Mouse (Mus musculus): ENCODE results near the gene Olfr414. TPM values are rescaled to one million over a fixed set of nuclear protein-coding genes. Genes with fewer than 3 reads are reported as not detected.

Olfr414 gene
- not detected in 2 replicates for polyA plus RNA-seq (2015; fragmentation: Nextera tagmentation; extraction: Ambion mirVana)

DNA sequence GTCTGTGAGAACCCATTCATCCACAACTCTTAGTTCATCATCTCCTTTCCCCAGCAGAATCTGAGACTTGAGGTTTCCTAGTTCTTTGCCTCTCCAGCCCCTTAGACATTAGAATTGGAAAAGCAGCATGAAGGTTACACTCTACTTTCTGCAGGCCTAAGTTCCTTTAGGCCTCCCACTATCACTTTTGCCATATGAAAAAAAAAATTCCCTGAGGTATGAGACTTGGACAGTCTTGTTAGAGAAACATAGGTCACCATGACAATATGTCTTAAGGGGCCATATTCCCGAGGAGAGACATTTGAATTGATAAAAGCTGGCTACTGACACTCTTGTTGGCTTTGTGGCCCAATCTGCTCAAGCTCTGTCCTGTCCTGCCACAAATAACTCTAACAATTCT is at the start of gene Olfr414:
Gene Olfr414, plus strand, starts transcription at position 301 of the 400 bp plus-strand sequence.
- Histone ChIP-seq H3K27ac (ENCODE audit: low read length) (no peak within 1 kb of the TSS), H3K4me3 (ENCODE audit: low read length) (no peak within 1 kb of the TSS), H3K4me1 (replicated peaks; ENCODE audit: control insufficient read depth, insufficient read depth, low read length) (no peaks in the 10 kb centered on the region), H3K9me3 (ENCODE audit: control insufficient read depth, low read length) (no peaks in the 10 kb centered on the region), H3K36me3 (ENCODE audit: control insufficient read depth, insufficient read depth, low read length) (no peaks in the 10 kb centered on the region), H3K9ac (ENCODE audit: low read length) (no peak within 1 kb of the TSS), H3K4me2 (ENCODE audit: low read depth, low read length) (no peak within 1 kb of the TSS), H3K27me3 (ENCODE audit: control insufficient read depth, insufficient read depth, low read depth, low read length) (no peaks in the 10 kb centered on the region)
- 48% methylated on average over 1 of the region's 1 CpGs for WGBS
- ATAC-seq (ENCODE audit: low read depth): no peak

DNA sequence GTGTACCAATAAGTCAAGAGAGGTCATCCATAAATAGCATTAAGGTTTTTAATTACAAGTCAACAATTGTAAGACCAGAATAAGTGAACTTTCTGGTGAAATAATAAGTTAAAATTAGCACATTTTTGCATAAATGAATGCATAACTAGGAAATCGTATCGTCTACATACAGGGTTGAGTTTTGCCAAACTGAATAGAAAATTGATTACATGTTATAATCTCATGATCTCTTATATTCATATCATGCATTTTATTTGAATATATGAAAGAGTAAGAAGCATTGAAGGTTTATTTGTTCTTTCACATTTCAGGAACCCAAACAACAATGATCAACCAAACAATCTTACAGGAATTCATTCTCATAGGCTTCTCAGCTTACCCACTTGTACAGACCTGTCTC is 33.1 kb upstream of the Olfr414 start, which contains the start of gene Olfr248:
Gene Olfr248, plus strand, starts transcription at position 301 of the 400 bp plus-strand sequence.
- H3K36me3 ChIP-seq (ENCODE audit: control insufficient read depth, insufficient read depth, low read length): no peaks in the 10 kb centered on the region
- no peak within 1 kb of the TSS for H3K4me2 ChIP-seq (ENCODE audit: low read depth, low read length)
- H3K9ac ChIP-seq (ENCODE audit: low read length): no peak within 1 kb of the TSS
- 95% methylated on average over 2 of the region's 2 CpGs for WGBS
- H3K27ac ChIP-seq (ENCODE audit: low read length): no peak within 1 kb of the TSS
- H3K4me1 ChIP-seq (replicated peaks; ENCODE audit: control insufficient read depth, insufficient read depth, low read length): no peaks in the 10 kb centered on the region
- ATAC-seq (ENCODE audit: low read depth): no peak
- no peaks in the 10 kb centered on the region for H3K9me3 ChIP-seq (ENCODE audit: control insufficient read depth, low read length)
- no peak within 1 kb of the TSS for H3K4me3 ChIP-seq (ENCODE audit: low read length)
- no peaks in the 10 kb centered on the region for H3K27me3 ChIP-seq (ENCODE audit: control insufficient read depth, insufficient read depth, low read depth, low read length)

DNA sequence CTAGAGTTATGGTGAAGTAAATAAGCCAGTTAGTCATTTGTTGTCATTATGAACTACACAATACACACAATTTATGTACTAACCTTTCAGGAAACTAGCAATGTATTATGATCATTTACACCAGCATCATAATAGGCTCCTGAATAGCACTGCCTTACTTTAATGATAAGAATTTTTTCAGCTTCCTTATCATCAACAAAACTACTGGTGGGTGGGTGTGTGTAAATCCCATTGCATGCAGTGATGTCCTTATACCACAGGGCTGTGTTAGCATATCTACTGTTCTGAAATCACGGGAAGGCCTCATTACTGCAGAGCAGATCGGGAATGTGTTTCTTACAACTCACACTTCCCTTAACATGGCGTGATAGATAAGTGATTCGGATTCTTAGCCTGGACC is 905 bp upstream of the Olfr414 start:
- no peak for ATAC-seq (ENCODE audit: low read depth)
- Histone ChIP-seq H3K9ac (ENCODE audit: low read length) (no peak overlapping the region), H3K36me3 (ENCODE audit: control insufficient read depth, insufficient read depth, low read length) (no peaks in the 10 kb centered on the region), H3K9me3 (ENCODE audit: control insufficient read depth, low read length) (no peaks in the 10 kb centered on the region), H3K27me3 (ENCODE audit: control insufficient read depth, insufficient read depth, low read depth, low read length) (no peaks in the 10 kb centered on the region), H3K4me1 (replicated peaks; ENCODE audit: control insufficient read depth, insufficient read depth, low read length) (no peaks in the 10 kb centered on the region), H3K4me3 (ENCODE audit: low read length) (no peak overlapping the region), H3K27ac (ENCODE audit: low read length) (no peak overlapping the region), H3K4me2 (ENCODE audit: low read depth, low read length) (no peak overlapping the region)
- 60% methylated on average over 4 of the region's 4 CpGs for WGBS

DNA sequence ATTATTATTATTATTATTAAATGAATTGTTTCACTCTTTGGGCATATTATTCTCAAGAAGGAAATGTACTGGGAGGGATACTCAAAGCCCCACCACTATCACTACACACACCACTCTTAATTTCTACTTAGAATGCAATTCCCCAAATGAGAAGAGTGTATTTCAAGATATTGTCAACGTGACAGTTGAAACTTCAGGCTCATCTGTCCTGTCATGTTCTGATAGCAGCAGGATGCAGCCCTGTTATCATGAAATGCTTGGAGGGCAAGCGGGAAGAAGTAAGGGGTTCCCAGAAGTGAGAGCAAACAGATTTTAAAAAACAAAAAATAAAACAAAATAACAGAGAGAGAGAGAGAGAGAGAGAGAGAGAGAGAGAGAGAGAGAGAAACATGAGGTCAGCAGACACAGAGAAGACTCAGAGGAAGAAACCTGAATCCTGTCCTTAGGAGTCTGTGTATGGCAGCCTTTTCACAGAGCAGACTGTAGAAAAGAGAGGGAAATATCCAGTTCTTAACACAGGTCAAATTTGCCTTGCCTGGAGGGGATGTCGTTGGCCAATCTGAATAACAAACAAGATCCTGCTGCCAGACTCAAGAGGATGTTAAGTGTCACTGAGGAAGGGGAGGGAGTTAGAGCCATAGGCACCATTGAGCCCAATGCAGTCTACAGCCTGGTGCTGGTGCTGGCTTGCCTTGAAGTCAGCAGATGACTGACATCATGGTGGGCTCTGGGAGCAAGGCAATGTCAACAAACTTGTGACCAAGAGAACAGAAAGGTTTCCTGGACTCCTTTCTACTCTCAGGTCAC is 2.5 kb downstream of the Olfr414 start:
- Histone ChIP-seq H3K9me3 (ENCODE audit: control insufficient read depth, low read length) (no peaks in the 10 kb centered on the region), H3K4me2 (ENCODE audit: low read depth, low read length) (no peak overlapping the region), H3K27me3 (ENCODE audit: control insufficient read depth, insufficient read depth, low read depth, low read length) (no peaks in the 10 kb centered on the region), H3K4me1 (replicated peaks; ENCODE audit: control insufficient read depth, insufficient read depth, low read length) (no peaks in the 10 kb centered on the region), H3K4me3 (ENCODE audit: low read length) (no peak overlapping the region), H3K9ac (ENCODE audit: low read length) (no peak overlapping the region), H3K36me3 (ENCODE audit: control insufficient read depth, insufficient read depth, low read length) (no peaks in the 10 kb centered on the region), H3K27ac (ENCODE audit: low read length) (no peak overlapping the region)
- no peak for ATAC-seq (ENCODE audit: low read depth)
- 38% methylated on average over 3 of the region's 3 CpGs for WGBS

DNA sequence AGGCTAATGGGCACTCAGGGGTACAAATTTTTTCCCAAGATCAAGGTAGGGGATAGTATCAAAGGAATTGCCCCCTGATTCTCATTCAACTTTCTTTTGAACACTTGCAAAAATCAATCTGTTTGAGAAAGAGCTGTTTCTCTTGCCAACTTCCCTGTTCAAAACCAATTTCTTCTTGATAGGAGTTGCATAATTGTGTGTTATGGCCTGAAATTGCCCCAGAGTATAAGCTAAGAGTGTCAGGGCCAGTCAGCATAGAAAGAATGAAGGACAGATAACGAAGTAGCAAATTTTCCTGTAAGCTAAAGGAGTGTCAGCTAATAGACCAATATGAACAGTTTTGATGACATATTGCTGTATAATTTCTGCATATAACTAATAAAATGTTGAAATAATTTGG is 3.5 kb downstream of the Olfr414 start:
- H3K4me2 ChIP-seq (ENCODE audit: low read depth, low read length): no peak overlapping the region
- H3K9me3 ChIP-seq (ENCODE audit: control insufficient read depth, low read length): no peaks in the 10 kb centered on the region
- H3K4me1 ChIP-seq (replicated peaks; ENCODE audit: control insufficient read depth, insufficient read depth, low read length): no peaks in the 10 kb centered on the region
- ATAC-seq (ENCODE audit: low read depth): no peak
- no peak overlapping the region for H3K4me3 ChIP-seq (ENCODE audit: low read length)
- H3K27ac ChIP-seq (ENCODE audit: low read length): no peak overlapping the region
- WGBS: 70% methylated on average over 1 of the region's 1 CpGs
- H3K27me3 ChIP-seq (ENCODE audit: control insufficient read depth, insufficient read depth, low read depth, low read length): no peaks in the 10 kb centered on the region
- H3K9ac ChIP-seq (ENCODE audit: low read length): no peak overlapping the region
- no peaks in the 10 kb centered on the region for H3K36me3 ChIP-seq (ENCODE audit: control insufficient read depth, insufficient read depth, low read length)

DNA sequence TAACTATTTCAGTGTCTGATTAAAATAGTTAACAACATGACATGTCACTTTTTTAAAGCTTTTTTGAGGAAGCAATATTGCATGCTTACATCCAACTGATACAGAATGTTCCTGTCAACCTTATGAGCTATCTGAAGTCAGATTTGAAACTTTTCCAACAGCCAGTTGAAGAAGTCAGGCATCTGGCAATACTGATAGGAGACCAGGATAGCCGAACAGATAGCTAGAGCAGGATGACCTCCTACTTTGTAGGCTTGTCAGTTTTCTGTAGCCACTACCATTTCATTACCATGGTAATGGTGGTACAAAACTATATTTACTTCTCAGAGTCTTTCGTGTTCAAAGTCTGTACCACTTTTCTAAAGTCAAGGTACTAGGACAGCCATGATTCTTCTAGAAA is 4.5 kb downstream of the Olfr414 start:
- Histone ChIP-seq H3K36me3 (ENCODE audit: control insufficient read depth, insufficient read depth, low read length) (no peaks in the 10 kb centered on the region), H3K4me1 (replicated peaks; ENCODE audit: control insufficient read depth, insufficient read depth, low read length) (no peaks in the 10 kb centered on the region), H3K4me3 (ENCODE audit: low read length) (no peak overlapping the region), H3K4me2 (ENCODE audit: low read depth, low read length) (no peak overlapping the region), H3K27me3 (ENCODE audit: control insufficient read depth, insufficient read depth, low read depth, low read length) (no peaks in the 10 kb centered on the region), H3K9me3 (ENCODE audit: control insufficient read depth, low read length) (no peaks in the 10 kb centered on the region), H3K27ac (ENCODE audit: low read length) (no peak overlapping the region), H3K9ac (ENCODE audit: low read length) (no peak overlapping the region)
- no peak for ATAC-seq (ENCODE audit: low read depth)
- WGBS: 77% methylated on average over 2 of the region's 2 CpGs

DNA sequence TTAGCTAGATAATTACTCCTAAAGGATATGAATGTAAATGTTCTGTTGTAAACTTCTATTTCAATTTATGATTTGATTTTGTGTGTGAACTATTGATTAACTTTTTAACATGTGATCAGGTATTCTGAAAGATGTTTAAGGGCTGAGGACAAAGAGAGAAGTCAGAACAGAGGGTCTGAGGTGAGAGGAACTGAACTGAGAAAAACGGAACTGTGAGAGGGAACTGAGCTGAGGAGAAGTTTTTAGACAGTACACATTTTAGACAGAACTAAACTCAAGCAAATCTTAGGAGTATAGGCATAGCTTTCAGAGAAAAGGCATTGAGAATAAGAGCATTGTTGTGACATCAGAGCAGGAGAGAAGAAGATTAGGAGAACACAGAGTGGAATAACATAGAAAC is 10.3 kb downstream of the Olfr414 start:
- ATAC-seq (ENCODE audit: low read depth): no peak
- 38% methylated on average over 1 of the region's 1 CpGs for WGBS
- H3K27ac ChIP-seq (ENCODE audit: low read length): no peak overlapping the region

DNA sequence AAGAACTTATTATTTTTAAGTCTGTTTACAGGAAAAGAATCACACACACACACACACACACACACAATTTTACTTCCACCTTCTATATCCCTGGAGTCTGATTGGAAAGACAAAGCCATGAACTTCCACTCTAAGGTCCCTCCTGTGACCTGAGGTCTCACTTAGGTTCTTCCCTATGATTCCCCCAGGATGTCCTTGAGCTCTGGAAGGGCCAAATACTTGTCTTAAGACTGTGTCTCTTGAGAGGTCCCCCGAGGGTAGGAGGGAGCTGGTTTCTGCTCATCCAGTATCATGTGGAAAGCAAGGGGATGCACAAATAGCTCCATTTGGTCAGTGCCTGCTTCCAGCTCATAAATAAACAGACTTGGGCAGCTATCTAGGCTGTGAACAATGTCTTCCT is 17.9 kb downstream of the Olfr414 start, which contains the start of gene Olfr220:
Gene Olfr220, plus strand, starts transcription at position 301 of the 400 bp plus-strand sequence.
- H3K9ac ChIP-seq (ENCODE audit: low read length): no peak within 1 kb of the TSS
- H3K27me3 ChIP-seq (ENCODE audit: control insufficient read depth, insufficient read depth, low read depth, low read length): no peaks in the 10 kb centered on the region
- ATAC-seq (ENCODE audit: low read depth): no peak
- no peak within 1 kb of the TSS for H3K4me2 ChIP-seq (ENCODE audit: low read depth, low read length)
- no peak within 1 kb of the TSS for H3K4me3 ChIP-seq (ENCODE audit: low read length)
- 36% methylated on average over 1 of the region's 1 CpGs for WGBS
- H3K36me3 ChIP-seq (ENCODE audit: control insufficient read depth, insufficient read depth, low read length): no peaks in the 10 kb centered on the region
- no peaks in the 10 kb centered on the region for H3K4me1 ChIP-seq (replicated peaks; ENCODE audit: control insufficient read depth, insufficient read depth, low read length)
- H3K9me3 ChIP-seq (ENCODE audit: control insufficient read depth, low read length): no peaks in the 10 kb centered on the region
- no peak within 1 kb of the TSS for H3K27ac ChIP-seq (ENCODE audit: low read length)

More for the DNA sequence above, 10.3 kb downstream of the Olfr414 start:
- no peaks in the 10 kb centered on the region for H3K4me1 ChIP-seq (replicated peaks; ENCODE audit: control insufficient read depth, insufficient read depth, low read length)
- H3K4me3 ChIP-seq (ENCODE audit: low read length): no peak overlapping the region
- H3K4me2 ChIP-seq (ENCODE audit: low read depth, low read length): no peak overlapping the region
- H3K36me3 ChIP-seq (ENCODE audit: control insufficient read depth, insufficient read depth, low read length): no peaks in the 10 kb centered on the region
- no peaks in the 10 kb centered on the region for H3K9me3 ChIP-seq (ENCODE audit: control insufficient read depth, low read length)
- no peak overlapping the region for H3K9ac ChIP-seq (ENCODE audit: low read length)
- no peaks in the 10 kb centered on the region for H3K27me3 ChIP-seq (ENCODE audit: control insufficient read depth, insufficient read depth, low read depth, low read length)

DNA sequence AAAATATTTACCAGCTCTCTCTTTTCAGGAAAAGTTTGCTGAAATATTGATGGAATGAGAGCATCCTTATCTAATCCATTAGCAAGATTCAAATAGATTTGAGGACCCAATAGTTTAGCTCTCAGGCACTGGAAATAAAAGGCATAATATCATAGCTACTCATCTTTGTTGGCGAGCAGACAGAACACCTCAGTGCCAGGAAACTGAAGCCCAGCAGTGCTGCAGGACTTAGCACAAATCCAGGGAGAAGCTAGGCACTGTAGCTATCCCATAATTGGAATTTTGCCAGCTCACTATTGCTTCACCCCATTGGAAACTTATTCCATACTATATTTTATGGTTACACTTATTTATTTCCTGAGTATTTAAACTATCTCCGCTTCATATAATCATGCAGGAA is 31.2 kb downstream of the Olfr414 start:
- H3K36me3 ChIP-seq (ENCODE audit: control insufficient read depth, insufficient read depth, low read length): no peaks in the 10 kb centered on the region
- ATAC-seq (ENCODE audit: low read depth): no peak
- H3K9ac ChIP-seq (ENCODE audit: low read length): no peak overlapping the region
- H3K27me3 ChIP-seq (ENCODE audit: control insufficient read depth, insufficient read depth, low read depth, low read length): no peaks in the 10 kb centered on the region
- no peak overlapping the region for H3K4me2 ChIP-seq (ENCODE audit: low read depth, low read length)
- H3K4me3 ChIP-seq (ENCODE audit: low read length): no peak overlapping the region
- no peaks in the 10 kb centered on the region for H3K9me3 ChIP-seq (ENCODE audit: control insufficient read depth, low read length)
- H3K4me1 ChIP-seq (replicated peaks; ENCODE audit: control insufficient read depth, insufficient read depth, low read length): no peaks in the 10 kb centered on the region
- WGBS: 78% methylated on average over 2 of the region's 2 CpGs
- no peak overlapping the region for H3K27ac ChIP-seq (ENCODE audit: low read length)

Measured in lung, embryonic 16.5 days (tissue).